Comparison of ENCODE assay signal across 9 mouse cellular contexts in genomic region chr9:66088411-66088810, GRCm38 (mm10). TPM values are rescaled to one million over a fixed set of nuclear protein-coding genes. Genes with fewer than 3 reads are reported as not detected.
A peak's percentile ranks its signal among the peaks of the same experiment; 100 is the strongest.
DNase-seq lines count a peak whose midpoint lies in the region; ATAC-seq and TF ChIP-seq lines count a peak whose summit lies in the region.
"Had no signal": no experiment of that assay in that cellular context is flagged by ENCODE, and none has a peak within 500 bp of the region (broad histone marks: within the 10 kb centered on the region; RNA-seq: fewer than 3 reads in every experiment).

No protein-coding gene starts in this region.

- CTCF ChIA-PET in Patski (lab: Charles Lee): interaction anchor here (0.9 to 1.6 kb wide), 3 partner anchors 11 to 21 kb away, joined by 3 read pairs; no protein-coding TSS in a partner anchor

- TF ChIP-seq CTCF in left cerebral cortex, adult 2 months (IDR thresholded peaks at IDR 0.05): peak; percentile 81
- TF ChIP-seq CTCF in Patski (IDR thresholded peaks at IDR 0.05): peak; percentile 75
- peak; percentile 98 for TF ChIP-seq CTCF in liver, embryonic 14.5 days (IDR thresholded peaks at IDR 0.05; ENCODE audit: low read depth)
- peak; percentile 74; the same call in 1 of the 2 replicates for TF ChIP-seq CTCF in small intestine, adult 2 months (IDR thresholded peaks at IDR 0.05; ENCODE audit: extremely low read depth, insufficient read length, insufficient replicate concordance, low read depth, low read length)

- H3K27me3 ChIP-seq in Patski: no peaks in the 10 kb centered on the region
- H3K27me3 ChIP-seq in liver, embryonic 14.5 days (ENCODE audit: control insufficient read depth, insufficient read depth, low read length): no peaks in the 10 kb centered on the region
- no peaks in the 10 kb centered on the region for H3K27me3 ChIP-seq in small intestine, adult 2 months (ENCODE audit: control insufficient read depth, insufficient read depth, low read length)
- H3K27me3 ChIP-seq: heart, embryonic 15.5 days; stomach, embryonic 15.5 days had no signal

- no peak overlapping the region for H3K4me3 ChIP-seq in left cerebral cortex, adult 2 months
- H3K4me3 ChIP-seq in liver, embryonic 14.5 days (ENCODE audit: insufficient read depth in 1 of 2, low read depth in 2 of 2, low read length in 2 of 2): no peak overlapping the region
- H3K4me3 ChIP-seq in small intestine, adult 2 months (ENCODE audit: low read depth, low read length): no peak overlapping the region
- H3K4me3 ChIP-seq: heart, embryonic 15.5 days; stomach, embryonic 15.5 days had no signal

- H3K9ac ChIP-seq in liver, embryonic 14.5 days (replicated peaks): no peak overlapping the region
- H3K9ac ChIP-seq: heart, embryonic 15.5 days; stomach, embryonic 15.5 days had no signal

- peaks cover 0 to 4% of the 10 kb centered on the region in 2 experiments; a peak in 2 of 4 replicates for H3K4me1 ChIP-seq in liver, embryonic 14.5 days (replicated peaks; ENCODE audit: control insufficient read depth in 2 of 2, insufficient read depth in 2 of 2, low read length in 1 of 2)
- peaks cover 30% of the 10 kb centered on the region for H3K4me1 ChIP-seq in small intestine, adult 2 months (ENCODE audit: control insufficient read depth, insufficient read depth, insufficient read length, low read length)

- H3K4me2 ChIP-seq in liver, embryonic 14.5 days (ENCODE audit: low read depth): no peak overlapping the region
- H3K4me2 ChIP-seq: heart, embryonic 15.5 days; stomach, embryonic 15.5 days had no signal

- no peak for TF ChIP-seq POLR2A in small intestine, adult 2 months (IDR thresholded peaks at IDR 0.05; ENCODE audit: low read depth, low read length)

- in situ Hi-C loops in Patski (cut with MboI; ENCODE audit: low pct_unique_long_range_greater_than_20kb): no loop called here

- intact Hi-C loops in left cerebral cortex, adult 2 months (cut with DNase I): no loop called here

- WGBS in liver, embryonic 14.5 days (ENCODE audit: insufficient replicate concordance): 51% methylated on average over 4 of the region's 4 CpGs
- 26% methylated on average over 4 of the region's 4 CpGs for WGBS in small intestine, adult 2 months

- no peak for ATAC-seq in Patski
- peak; percentile 58 to 62; a peak in 2 of 4 replicates for ATAC-seq in hematopoietic stem cell, adult 5-6 weeks (replicated peaks in 1 of 2; ENCODE audit: insufficient read depth in 1 of 2, low FRiP score in 2 of 2, low TSS enrichment in 1 of 2, low read depth in 1 of 2, poor library complexity in 2 of 2, severe bottlenecking in 2 of 2)
- peak; percentile 66; the same call in 1 of the 2 replicates for ATAC-seq in liver, embryonic 14.5 days (ENCODE audit: insufficient read depth)

- no peak overlapping the region for H3K27ac ChIP-seq in left cerebral cortex, adult 2 months
- no peak overlapping the region for H3K27ac ChIP-seq in liver, embryonic 14.5 days
- no peak overlapping the region for H3K27ac ChIP-seq in small intestine, adult 2 months (ENCODE audit: insufficient read depth, low read depth, low read length)
- H3K27ac ChIP-seq: heart, embryonic 15.5 days; stomach, embryonic 15.5 days had no signal

- POLR2A ChIA-PET in Patski (lab: Charles Lee): no interaction called here

- peaks cover 36% of the 10 kb centered on the region for H3K36me3 ChIP-seq in liver, embryonic 14.5 days (replicated peaks; ENCODE audit: control insufficient read depth, insufficient read depth, low read depth)
- peaks cover 44% of the 10 kb centered on the region for H3K36me3 ChIP-seq in small intestine, adult 2 months (ENCODE audit: control insufficient read depth, insufficient read depth, low read length)

- no peak for TF ChIP-seq EP300 in liver, embryonic 14.5 days (IDR thresholded peaks at IDR 0.05; ENCODE audit: low read depth)

- DNase-seq in left cerebral cortex, adult 2 months (ENCODE audit: extremely low spot score in 1 of 2, low spot score in 2 of 2): peak; percentile 56 to 59
- no peak for DNase-seq in left cerebral cortex, adult 11 months (ENCODE audit: low spot score)
- no peak for DNase-seq in Patski (ENCODE audit: low read depth, low spot score)
- peak; percentile 49 for DNase-seq in c-Kit-positive CD71-positive TER-119-positive erythroid progenitor cells, embryonic 14.5 days (ENCODE audit: low spot score)
- peak in 2 of 3 experiments; percentile 36 to 46 for DNase-seq in liver, embryonic 14.5 days (ENCODE audit: low read depth in 3 of 3, low spot score in 3 of 3)

- no peaks in the 10 kb centered on the region for H3K9me3 ChIP-seq in liver, embryonic 14.5 days (ENCODE audit: control insufficient read depth, low read length)
- H3K9me3 ChIP-seq: heart, embryonic 15.5 days; stomach, embryonic 15.5 days had no signal

RNA-seq across cellular contexts. Expression of gene Snx22, which starts 18.9 kb away (rescaled TPM):
- total RNA-seq in left cerebral cortex, adult 2 months (2021): 1 to 10 TPM; 3.5 to 3.9 TPM
- polyA plus RNA-seq in Patski (2021): 0.44 TPM
- 0.79 and 0.88 TPM in 2 replicates for total RNA-seq in hematopoietic stem cell, adult 5-6 weeks (2017)
- polyA plus RNA-seq in liver, embryonic 14.5 days (2012; rRNA removed): 26.7 and 32.8 TPM in 2 replicates
- polyA plus RNA-seq in liver, embryonic 14.5 days (2014; fragmentation: Nextera tagmentation; extraction: Ambion mirVana): 25.4 and 26.5 TPM in 2 replicates
- polyA plus RNA-seq in small intestine, adult 2 months (2012; rRNA removed): 0.61 and 0.91 TPM in 2 replicates

RNA-seq across cellular contexts. Expression of gene Ppib, which starts 28.4 kb away (rescaled TPM):
- 100 to 1,000 TPM; 161 to 170 TPM for total RNA-seq in left cerebral cortex, adult 2 months (2021)
- 715 TPM for polyA plus RNA-seq in Patski (2021)
- 510 and 514 TPM in 2 replicates for total RNA-seq in hematopoietic stem cell, adult 5-6 weeks (2017)
- polyA plus RNA-seq in liver, embryonic 14.5 days (2012; rRNA removed): 190 and 276 TPM in 2 replicates
- 422 and 434 TPM in 2 replicates for polyA plus RNA-seq in liver, embryonic 14.5 days (2014; fragmentation: Nextera tagmentation; extraction: Ambion mirVana)
- 117 and 144 TPM in 2 replicates for polyA plus RNA-seq in small intestine, adult 2 months (2012; rRNA removed)

RNA-seq across cellular contexts. Expression of gene Snx1, which starts 38.0 kb away (rescaled TPM):
- total RNA-seq in left cerebral cortex, adult 2 months (2021): 10 to 100 TPM; 71.8 to 74.8 TPM
- 103 TPM for polyA plus RNA-seq in Patski (2021)
- 110 and 128 TPM in 2 replicates for total RNA-seq in hematopoietic stem cell, adult 5-6 weeks (2017)
- 31.8 and 47.7 TPM in 2 replicates for polyA plus RNA-seq in liver, embryonic 14.5 days (2012; rRNA removed)
- 66.0 and 68.3 TPM in 2 replicates for polyA plus RNA-seq in liver, embryonic 14.5 days (2014; fragmentation: Nextera tagmentation; extraction: Ambion mirVana)
- polyA plus RNA-seq in small intestine, adult 2 months (2012; rRNA removed): 15.1 and 32.2 TPM in 2 replicates

RNA-seq across cellular contexts. Expression of gene Ciao2a, which starts 38.0 kb away (rescaled TPM):
- total RNA-seq in left cerebral cortex, adult 2 months (2021): 10 to 100 TPM; 27.6 to 28.7 TPM
- polyA plus RNA-seq in Patski (2021): 94.8 TPM
- 118 and 142 TPM in 2 replicates for total RNA-seq in hematopoietic stem cell, adult 5-6 weeks (2017)
- polyA plus RNA-seq in liver, embryonic 14.5 days (2012; rRNA removed): 32.3 and 50.1 TPM in 2 replicates
- polyA plus RNA-seq in liver, embryonic 14.5 days (2014; fragmentation: Nextera tagmentation; extraction: Ambion mirVana): 129 and 132 TPM in 2 replicates
- 5.1 and 5.3 TPM in 2 replicates for polyA plus RNA-seq in small intestine, adult 2 months (2012; rRNA removed)

Comparison
In these comparisons a context has a peak if more than half of its experiments do, and no peak if none do; other contexts are left out.
1. DNase-seq: peak in left cerebral cortex, adult 2 months (2 of 2), c-Kit-positive CD71-positive TER-119-positive erythroid progenitor cells, embryonic 14.5 days (single experiment) and liver, embryonic 14.5 days (2 of 3); none in left cerebral cortex, adult 11 months (single experiment) and Patski (single experiment).
2. RNA of gene Snx22, which starts 18.9 kb away (polyA plus RNA-seq): 25.4 to 32.8 TPM in liver, embryonic 14.5 days; 0.61 to 0.91 TPM in small intestine, adult 2 months and 0.44 TPM in Patski (single experiment); every median in the first group is over 10 times any median in the second.
3. Peak in every context shown above with its lines, with median percentiles within 50 percentile points of each other: CTCF ChIP-seq.